Mouse (Mus musculus): ENCODE measurements at regions not wholly inside any gene's neighbourhood (a gene's known extent, or its start where the extent isn't known, plus 50 kb on each side); places are given as distances from the start of the nearest gene placed in this dataset.

DNA sequence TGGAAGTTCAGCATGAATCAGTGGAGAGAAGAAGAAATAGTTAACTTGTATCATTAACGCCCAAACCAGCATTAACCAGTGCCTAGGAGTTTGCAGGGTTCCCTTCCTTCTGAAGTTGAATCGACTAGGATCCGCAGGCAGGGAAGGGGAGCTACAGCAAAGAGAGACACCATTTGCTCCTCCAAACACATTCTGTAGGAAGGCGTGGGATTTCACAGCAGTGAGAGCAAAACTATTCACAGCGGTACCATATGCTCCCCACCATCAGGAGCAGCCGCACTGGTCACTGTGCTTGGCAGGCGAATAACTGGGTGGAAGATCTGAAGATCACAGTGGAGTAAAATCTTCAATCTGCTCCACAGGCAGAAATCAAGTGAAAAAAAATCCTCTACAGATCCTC, 610.3 kb downstream of the Lmo4 start:
- peaks cover 6% of the 10 kb centered on the region; the same call in 1 of the 2 replicates for H3K4me1 ChIP-seq (ENCODE audit: control insufficient read depth, insufficient read depth, low read length)
- ATAC-seq (ENCODE audit: low FRiP score, low TSS enrichment), result no peak
- DNase-seq, result no peak

DNA sequence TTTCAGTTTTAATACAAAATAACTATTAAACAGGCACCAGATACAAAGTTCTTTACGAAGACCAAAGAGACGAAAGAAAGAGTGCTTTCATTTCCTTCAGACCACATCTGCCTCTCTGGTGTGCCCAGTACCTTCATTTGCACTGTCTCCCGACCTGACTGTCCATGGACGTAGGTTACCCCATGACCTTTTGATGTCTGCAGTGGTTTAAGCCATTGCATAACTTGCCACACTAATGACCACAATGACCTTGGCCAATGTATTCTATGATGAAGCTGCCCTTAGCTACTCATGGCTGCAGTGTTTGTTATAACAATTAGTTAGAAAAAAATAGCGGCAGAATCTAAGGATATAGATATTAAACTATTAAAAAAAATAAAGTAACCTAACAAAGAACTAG, 618.4 kb downstream of the Lmo4 start:
- Histone ChIP-seq H3K36me3 (ENCODE audit: control insufficient read depth, insufficient read depth, low read length) (no peaks in the 10 kb centered on the region), H3K9ac (replicated peaks; ENCODE audit: low read length) (no peak overlapping the region), H3K4me1 (ENCODE audit: control insufficient read depth, insufficient read depth, low read length) (no peaks in the 10 kb centered on the region), H3K4me3 (replicated peaks; ENCODE audit: low read depth, low read length) (no peak overlapping the region), H3K4me2 (ENCODE audit: low read length) (no peak overlapping the region), H3K9me3 (ENCODE audit: control insufficient read depth, low read length) (no peaks in the 10 kb centered on the region), H3K27me3 (ENCODE audit: control insufficient read depth, insufficient read depth, low read length) (no peaks in the 10 kb centered on the region), H3K27ac (replicated peaks; ENCODE audit: low read depth, low read length) (no peak overlapping the region)
- 91% methylated on average over 5 of the region's 5 CpGs for WGBS
- ATAC-seq (ENCODE audit: low FRiP score, low TSS enrichment) (no peak), DNase-seq (no peak)

More for the DNA sequence above, 610.3 kb downstream of the Lmo4 start:
- H3K4me3 ChIP-seq (replicated peaks; ENCODE audit: low read depth, low read length), result no peak overlapping the region
- no peak overlapping the region for H3K9ac ChIP-seq (replicated peaks; ENCODE audit: low read length)
- no peaks in the 10 kb centered on the region for H3K36me3 ChIP-seq (ENCODE audit: control insufficient read depth, insufficient read depth, low read length)
- no peaks in the 10 kb centered on the region for H3K9me3 ChIP-seq (ENCODE audit: control insufficient read depth, low read length)
- no peak overlapping the region for H3K27ac ChIP-seq (replicated peaks; ENCODE audit: low read depth, low read length)
- H3K27me3 ChIP-seq (ENCODE audit: control insufficient read depth, insufficient read depth, low read length), result no peaks in the 10 kb centered on the region
- 87% methylated on average over 7 of the region's 7 CpGs for WGBS
- no peak overlapping the region for H3K4me2 ChIP-seq (ENCODE audit: low read length)

DNA sequence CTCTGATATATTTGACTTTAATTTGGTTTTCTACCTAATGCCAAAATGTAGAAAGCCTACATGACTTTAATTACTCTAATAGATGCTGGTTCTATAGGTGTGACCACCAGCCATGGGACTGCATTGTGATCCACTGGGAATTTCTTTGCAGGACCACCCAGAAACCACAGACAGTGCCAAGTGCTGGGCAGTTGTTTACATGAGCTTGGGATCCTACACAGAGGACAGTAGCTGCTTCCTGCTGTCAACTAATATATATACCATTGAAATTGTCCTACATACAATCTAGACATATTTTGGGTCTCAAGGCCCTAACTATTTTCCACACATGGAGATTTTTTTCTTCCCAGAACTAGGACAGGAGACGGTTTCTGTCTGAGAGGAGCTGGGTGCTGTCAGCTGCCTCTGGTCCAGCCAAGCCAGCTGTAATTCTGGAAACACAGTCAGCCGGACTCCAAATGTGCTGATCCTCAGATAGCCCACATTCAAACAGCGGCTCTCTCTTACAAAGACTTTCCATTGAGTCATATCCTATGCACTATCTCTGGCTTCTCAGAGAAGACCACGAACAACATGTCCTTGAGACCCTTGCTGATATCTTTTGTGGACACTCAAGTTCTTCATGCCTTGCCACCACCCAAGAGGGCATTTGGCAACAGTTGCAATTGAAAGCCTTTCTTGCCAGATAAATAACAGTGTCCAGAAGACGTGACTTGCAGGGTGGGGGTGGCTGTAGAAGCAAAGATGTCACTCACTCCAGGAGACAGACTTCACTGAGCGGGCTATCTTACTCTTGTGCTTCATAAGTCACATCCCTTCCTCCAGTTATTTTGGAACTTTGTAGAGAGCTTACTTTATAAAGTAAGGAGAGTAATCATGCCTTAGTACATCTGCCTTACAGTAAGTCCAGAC, 620.1 kb downstream of the Lmo4 start:
- Histone ChIP-seq H3K4me2 (ENCODE audit: low read length) (no peak overlapping the region), H3K36me3 (ENCODE audit: control insufficient read depth, insufficient read depth, low read length) (no peaks in the 10 kb centered on the region), H3K27ac (replicated peaks; ENCODE audit: low read depth, low read length) (no peak overlapping the region), H3K27me3 (ENCODE audit: control insufficient read depth, insufficient read depth, low read length) (no peaks in the 10 kb centered on the region), H3K9ac (replicated peaks; ENCODE audit: low read length) (no peak overlapping the region), H3K4me1 (ENCODE audit: control insufficient read depth, insufficient read depth, low read length) (no peaks in the 10 kb centered on the region), H3K9me3 (ENCODE audit: control insufficient read depth, low read length) (no peaks in the 10 kb centered on the region), H3K4me3 (replicated peaks; ENCODE audit: low read depth, low read length) (no peak overlapping the region)
- ATAC-seq (ENCODE audit: low FRiP score, low TSS enrichment) (no peak), DNase-seq (no peak)
- WGBS, result 90% methylated on average over 6 of the region's 6 CpGs

DNA sequence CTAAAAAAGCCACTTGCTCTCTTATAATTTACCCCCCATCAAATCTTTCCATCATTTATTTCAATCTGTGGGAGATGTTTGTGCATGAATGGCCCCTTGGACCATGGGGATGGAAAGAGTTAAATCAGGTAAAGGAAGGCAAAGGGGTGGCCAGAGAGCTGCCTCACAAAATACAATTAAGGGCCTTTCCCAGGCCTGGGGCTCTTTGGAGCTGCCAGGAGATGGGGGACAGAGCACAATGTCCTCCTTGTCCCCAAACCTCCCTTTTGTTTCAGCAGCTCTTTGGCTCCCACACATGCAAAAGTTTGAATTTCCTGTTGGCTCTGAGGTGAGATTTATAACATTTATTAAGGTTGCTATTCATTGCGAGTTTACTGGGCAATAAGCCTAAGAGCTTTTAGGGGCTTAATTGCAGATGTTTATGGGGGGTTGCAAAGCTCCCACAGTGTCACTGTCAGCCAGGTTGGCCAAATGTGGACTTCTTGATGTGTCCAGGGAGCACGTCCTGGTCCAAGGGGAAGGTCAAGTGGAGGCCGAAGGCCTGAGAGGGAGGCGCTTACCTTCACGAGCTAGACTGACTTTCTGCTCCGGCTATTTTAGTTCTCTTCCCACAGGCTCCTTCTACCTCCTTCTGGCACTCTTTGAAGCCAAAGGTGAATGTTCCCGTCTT, 628.5 kb downstream of the Lmo4 start:
- ATAC-seq (ENCODE audit: low FRiP score, low TSS enrichment), result no peak
- Histone ChIP-seq H3K27me3 (ENCODE audit: control insufficient read depth, insufficient read depth, low read length) (no peaks in the 10 kb centered on the region), H3K9me3 (ENCODE audit: control insufficient read depth, low read length) (no peaks in the 10 kb centered on the region), H3K4me2 (ENCODE audit: low read length) (no peak overlapping the region), H3K4me3 (replicated peaks; ENCODE audit: low read depth, low read length) (no peak overlapping the region), H3K4me1 (ENCODE audit: control insufficient read depth, insufficient read depth, low read length) (no peaks in the 10 kb centered on the region), H3K36me3 (ENCODE audit: control insufficient read depth, insufficient read depth, low read length) (no peaks in the 10 kb centered on the region), H3K27ac (replicated peaks; ENCODE audit: low read depth, low read length) (no peak overlapping the region), H3K9ac (replicated peaks; ENCODE audit: low read length) (no peak overlapping the region)
- 92% methylated on average over 7 of the region's 7 CpGs for WGBS
- no peak for DNase-seq

DNA sequence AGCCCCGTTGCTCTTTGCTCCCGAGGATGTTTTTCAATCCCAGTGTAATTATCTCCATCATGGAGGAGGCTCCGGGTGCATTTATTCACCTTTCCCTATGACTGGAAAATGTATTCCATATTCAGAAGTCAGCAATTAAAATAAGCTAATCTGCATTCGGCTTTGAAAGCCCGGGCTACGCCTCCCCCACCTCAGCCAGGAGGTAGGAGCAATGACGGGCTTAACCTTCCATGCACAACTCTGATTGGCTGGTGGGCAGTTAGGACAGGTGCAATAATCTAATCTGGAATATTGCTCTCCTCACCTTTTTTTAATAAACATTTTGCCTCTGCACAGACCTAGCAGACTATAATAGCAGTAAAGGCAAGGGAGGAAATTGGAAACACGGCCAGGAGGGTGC, 629.3 kb downstream of the Lmo4 start:
- no peak overlapping the region for H3K4me3 ChIP-seq (replicated peaks; ENCODE audit: low read depth, low read length)
- no peaks in the 10 kb centered on the region for H3K36me3 ChIP-seq (ENCODE audit: control insufficient read depth, insufficient read depth, low read length)
- DNase-seq (no peak), ATAC-seq (ENCODE audit: low FRiP score, low TSS enrichment) (no peak)
- no peak overlapping the region for H3K27ac ChIP-seq (replicated peaks; ENCODE audit: low read depth, low read length)
- H3K27me3 ChIP-seq (ENCODE audit: control insufficient read depth, insufficient read depth, low read length), result no peaks in the 10 kb centered on the region
- H3K4me1 ChIP-seq (ENCODE audit: control insufficient read depth, insufficient read depth, low read length), result no peaks in the 10 kb centered on the region
- 85% methylated on average over 8 of the region's 8 CpGs for WGBS
- no peaks in the 10 kb centered on the region for H3K9me3 ChIP-seq (ENCODE audit: control insufficient read depth, low read length)
- H3K4me2 ChIP-seq (ENCODE audit: low read length), result no peak overlapping the region
- H3K9ac ChIP-seq (replicated peaks; ENCODE audit: low read length), result no peak overlapping the region

DNA sequence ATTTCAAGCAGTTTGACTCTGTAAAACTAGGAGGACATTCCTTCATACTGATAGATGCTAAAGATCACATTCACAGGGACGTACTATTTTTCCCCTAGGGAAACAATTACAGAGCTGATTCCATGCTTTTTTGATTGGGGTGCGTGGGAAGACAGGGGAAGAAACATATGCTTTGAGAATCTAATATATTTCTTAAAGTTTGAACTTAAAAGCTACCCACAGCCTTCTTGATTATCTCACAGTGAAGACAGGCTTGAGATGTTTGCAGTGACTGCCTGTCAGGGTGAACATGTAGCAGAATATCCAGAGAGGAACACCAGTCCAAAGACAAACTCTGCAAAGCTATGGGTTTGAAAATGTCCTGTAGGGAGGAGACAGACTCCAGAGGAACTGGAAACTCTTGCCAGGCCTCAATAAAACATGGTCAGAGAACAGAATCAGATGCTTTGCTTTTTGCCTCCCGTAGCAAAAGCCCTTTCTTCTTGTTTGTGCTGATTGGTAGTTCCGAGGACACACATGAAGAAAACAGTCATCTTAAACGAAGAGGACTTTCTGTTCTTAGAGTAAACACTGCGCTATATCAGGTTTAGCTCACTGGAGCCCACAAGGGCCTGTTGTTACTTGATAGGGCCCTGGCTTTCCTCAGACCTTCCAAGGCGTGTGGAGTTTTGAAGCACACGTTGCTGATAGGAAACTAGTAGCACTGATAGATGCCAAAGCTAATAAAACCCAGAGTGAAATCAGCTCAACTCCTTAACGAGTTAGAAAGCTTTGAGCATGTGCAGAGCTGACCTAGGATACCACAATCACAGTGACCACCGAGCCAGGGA, 630.8 kb downstream of the Lmo4 start:
- Histone ChIP-seq H3K9ac (replicated peaks; ENCODE audit: low read length) (no peak overlapping the region), H3K27ac (replicated peaks; ENCODE audit: low read depth, low read length) (no peak overlapping the region), H3K4me3 (replicated peaks; ENCODE audit: low read depth, low read length) (no peak overlapping the region), H3K9me3 (ENCODE audit: control insufficient read depth, low read length) (no peaks in the 10 kb centered on the region), H3K4me1 (ENCODE audit: control insufficient read depth, insufficient read depth, low read length) (no peaks in the 10 kb centered on the region), H3K27me3 (ENCODE audit: control insufficient read depth, insufficient read depth, low read length) (no peaks in the 10 kb centered on the region), H3K4me2 (ENCODE audit: low read length) (no peak overlapping the region), H3K36me3 (ENCODE audit: control insufficient read depth, insufficient read depth, low read length) (no peaks in the 10 kb centered on the region)
- ATAC-seq (ENCODE audit: low FRiP score, low TSS enrichment), result no peak
- DNase-seq, result no peak
- 86% methylated on average over 10 of the region's 10 CpGs for WGBS

DNA sequence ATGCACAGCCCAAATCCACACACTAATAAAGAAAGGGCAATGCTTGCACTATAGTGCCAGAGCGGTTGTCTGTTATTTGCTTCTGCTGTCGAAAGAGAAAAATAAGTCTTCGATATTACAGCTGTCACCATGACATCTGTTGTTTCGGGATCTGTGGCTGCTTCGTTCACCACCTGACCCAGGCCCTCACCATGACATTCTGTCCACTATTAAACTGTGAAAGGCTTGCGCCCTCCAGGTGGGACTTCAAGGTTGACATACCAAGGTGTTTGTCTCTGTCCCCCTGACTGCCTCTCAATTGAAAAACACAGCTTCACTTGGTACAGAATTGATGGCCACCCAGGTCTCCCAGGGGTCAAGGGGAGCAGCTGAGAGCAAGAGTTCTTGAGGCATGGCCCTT, 635.1 kb downstream of the Lmo4 start:
- Histone ChIP-seq H3K27me3 (ENCODE audit: control insufficient read depth, insufficient read depth, low read length) (no peaks in the 10 kb centered on the region), H3K27ac (replicated peaks; ENCODE audit: low read depth, low read length) (no peak overlapping the region), H3K9ac (replicated peaks; ENCODE audit: low read length) (no peak overlapping the region), H3K9me3 (ENCODE audit: control insufficient read depth, low read length) (no peaks in the 10 kb centered on the region), H3K4me1 (ENCODE audit: control insufficient read depth, insufficient read depth, low read length) (no peaks in the 10 kb centered on the region), H3K4me3 (replicated peaks; ENCODE audit: low read depth, low read length) (no peak overlapping the region), H3K4me2 (ENCODE audit: low read length) (no peak overlapping the region), H3K36me3 (ENCODE audit: control insufficient read depth, insufficient read depth, low read length) (no peaks in the 10 kb centered on the region)
- ATAC-seq (ENCODE audit: low FRiP score, low TSS enrichment), result no peak
- DNase-seq, result no peak
- WGBS, result 60% methylated on average over 6 of the region's 6 CpGs

DNA sequence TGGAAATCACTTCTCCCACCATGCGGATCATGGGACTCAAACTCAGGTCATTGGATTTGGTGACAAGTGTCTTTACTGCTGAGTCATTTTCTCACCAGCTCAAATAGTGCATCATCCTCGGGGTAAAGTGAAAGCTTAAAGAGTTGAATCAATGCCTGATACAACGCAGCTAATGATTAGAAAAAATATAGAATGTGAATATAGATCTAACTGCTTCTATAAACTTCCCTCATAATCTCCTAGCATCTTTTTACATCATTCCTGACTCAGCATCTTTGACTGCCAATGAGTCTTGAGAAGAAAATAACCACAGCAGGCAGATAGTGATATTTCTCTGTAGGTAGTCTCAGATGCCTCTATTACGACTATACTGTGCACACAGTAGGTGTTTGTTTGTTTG, 640.0 kb downstream of the Lmo4 start:
- ATAC-seq (ENCODE audit: low FRiP score, low TSS enrichment) (no peak), DNase-seq (no peak)
- H3K36me3 ChIP-seq (ENCODE audit: control insufficient read depth, insufficient read depth, low read length), result no peaks in the 10 kb centered on the region
- H3K27ac ChIP-seq (replicated peaks; ENCODE audit: low read depth, low read length), result no peak overlapping the region
- WGBS, result 90% methylated on average over 4 of the region's 4 CpGs
- H3K9me3 ChIP-seq (ENCODE audit: control insufficient read depth, low read length), result no peaks in the 10 kb centered on the region
- H3K4me1 ChIP-seq (ENCODE audit: control insufficient read depth, insufficient read depth, low read length), result no peaks in the 10 kb centered on the region
- no peak overlapping the region for H3K9ac ChIP-seq (replicated peaks; ENCODE audit: low read length)
- no peak overlapping the region for H3K4me3 ChIP-seq (replicated peaks; ENCODE audit: low read depth, low read length)
- no peaks in the 10 kb centered on the region for H3K27me3 ChIP-seq (ENCODE audit: control insufficient read depth, insufficient read depth, low read length)
- H3K4me2 ChIP-seq (ENCODE audit: low read length), result no peak overlapping the region

Data from midbrain, embryonic 14.5 days (tissue).